Mouse (Mus musculus): Measurements from ENCODE around the gene Tcte1.

DNA sequence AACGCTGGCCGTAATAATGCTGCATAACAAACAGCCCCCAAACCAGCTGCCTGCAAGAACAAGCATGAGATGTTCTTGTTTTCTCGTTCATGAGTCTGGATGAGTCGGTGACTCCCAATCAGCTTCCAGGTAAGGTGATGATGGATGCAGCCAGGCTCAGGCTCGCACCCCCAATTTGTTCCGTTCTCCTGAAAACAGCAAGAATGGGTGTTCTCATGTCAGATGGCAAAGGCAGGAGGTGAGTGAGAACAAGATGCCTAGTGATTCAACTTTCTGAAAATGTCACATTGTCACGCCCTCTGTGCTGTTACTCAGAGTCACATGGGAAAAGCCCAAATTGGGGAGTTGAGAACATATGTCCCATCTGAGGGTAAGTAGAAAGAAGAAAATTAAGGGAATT, 37.7 kb upstream of the Tcte1 start:
- TF ChIP-seq FLI1 (IDR thresholded peaks at IDR 0.05; ENCODE audit: low read length) (no peak), GATA1 (IDR thresholded peaks at IDR 0.05; ENCODE audit: borderline replicate concordance, low read length) (no peak)

Measured in megakaryocyte, embryonic 14.5 days (primary cell).